Mouse (Mus musculus): Measurements from ENCODE around the gene Rnaseh2c.

- no peak for TF ChIP-seq CTCF (IDR thresholded peaks at IDR 0.05; ENCODE audit: low read depth, low read length)
- no peak for TF ChIP-seq POLR2A (IDR thresholded peaks at IDR 0.05; ENCODE audit: borderline replicate concordance, low read depth, low read length)
Observed at GRCm38 (mm10) chr19:5614953-5615352, 13.3 kb downstream of the Rnaseh2c start.

All from bone marrow macrophage, adult 2 months (primary cell).